Mouse (Mus musculus) 416B (cell line): ENCODE measurements at regions not wholly inside any gene's neighbourhood (a gene's known extent, or its start where the extent isn't known, plus 50 kb on each side); places are given as distances from the start of the nearest gene placed in this dataset.

Source experiments
- DNase-seq: peaks from one replicate; pipeline ENCODE4 v3.0.0; 2011; ENCODE audit warnings: low read depth

DNA sequence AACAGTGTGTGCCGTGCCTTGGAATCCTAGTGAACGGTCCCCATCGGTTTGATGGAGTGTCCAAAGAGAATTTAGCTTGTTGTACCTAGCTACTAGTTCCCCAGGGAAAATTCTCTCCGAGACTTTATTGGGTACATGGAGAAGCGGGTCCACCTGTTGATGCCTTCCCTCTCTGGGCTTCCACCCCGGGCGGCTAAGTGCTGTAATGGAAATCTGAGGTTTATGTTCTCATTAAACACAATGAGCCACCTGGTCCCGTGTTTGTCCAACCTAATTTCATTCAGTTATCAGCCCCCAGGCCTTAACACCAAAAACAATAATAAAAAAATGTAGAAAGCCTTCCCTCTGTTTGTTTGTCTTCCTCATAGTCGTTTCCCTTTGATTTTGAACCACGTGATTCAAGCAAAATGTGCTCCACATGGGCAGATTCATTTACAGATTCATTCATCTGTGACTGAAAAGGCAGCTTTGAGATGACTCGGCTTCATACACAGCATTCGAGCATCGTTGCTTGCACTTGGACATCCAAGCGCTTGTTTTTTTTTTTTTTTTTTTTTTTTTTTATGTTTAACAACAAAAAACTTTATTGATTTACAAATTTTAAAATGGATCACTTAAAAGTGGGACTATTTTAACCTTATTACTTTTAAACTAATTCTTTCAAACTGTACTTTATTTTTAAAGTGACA lies 84.5 kb upstream of the Smim23 start:
- no peak for DNase-seq

- DNase-seq: no peak
Measured at GRCm38 (mm10) chr11:32907520-32908233, 83.3 kb upstream of the Smim23 start.

DNA sequence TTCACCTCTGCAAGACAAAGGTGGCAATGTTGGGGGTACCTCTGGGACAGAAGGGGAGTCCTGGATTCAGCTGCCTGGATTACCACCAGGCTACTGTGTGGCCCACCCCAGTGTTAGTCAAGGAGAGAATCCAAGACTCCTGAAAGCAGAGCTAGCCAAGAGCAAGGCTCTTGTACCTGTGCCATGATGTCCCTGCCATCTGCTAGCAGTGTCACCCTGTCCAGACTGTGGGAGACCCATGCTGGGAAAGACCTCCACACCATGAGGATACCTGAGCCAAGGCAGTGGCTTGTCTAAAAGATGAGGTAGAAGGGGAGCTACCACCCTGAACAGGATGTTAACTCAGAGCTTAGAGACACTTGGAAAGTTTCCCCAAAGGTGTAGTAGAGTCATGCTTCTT lies 79.6 kb upstream of the Smim23 start:
- no peak for DNase-seq

GRCm38 (mm10) chr11:32903389-32903788 lies 79.0 kb upstream of the Smim23 start:
- DNase-seq: no peak

- DNase-seq: no peak
Measured at GRCm38 (mm10) chr11:32902923-32903322, 78.5 kb upstream of the Smim23 start.

DNA sequence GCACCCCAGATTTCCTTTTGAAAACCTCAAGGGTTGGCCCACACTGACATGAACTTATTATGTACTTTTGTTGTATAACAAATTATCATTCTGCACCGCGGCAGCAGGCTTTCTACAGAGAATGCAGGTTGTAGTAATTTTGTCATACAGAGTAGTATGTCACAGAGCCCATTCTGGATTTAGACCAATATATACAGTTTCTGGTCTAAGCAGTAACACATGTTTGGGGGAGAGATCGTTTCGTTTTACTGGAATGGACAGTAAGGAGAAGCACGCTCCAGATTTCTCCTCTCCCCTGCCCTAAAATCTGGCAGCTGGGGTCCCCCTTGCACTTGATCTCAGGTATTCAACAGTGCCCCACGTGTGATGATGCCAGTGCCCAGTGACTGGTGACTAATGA lies 76.0 kb upstream of the Smim23 start:
- DNase-seq: no peak

DNA sequence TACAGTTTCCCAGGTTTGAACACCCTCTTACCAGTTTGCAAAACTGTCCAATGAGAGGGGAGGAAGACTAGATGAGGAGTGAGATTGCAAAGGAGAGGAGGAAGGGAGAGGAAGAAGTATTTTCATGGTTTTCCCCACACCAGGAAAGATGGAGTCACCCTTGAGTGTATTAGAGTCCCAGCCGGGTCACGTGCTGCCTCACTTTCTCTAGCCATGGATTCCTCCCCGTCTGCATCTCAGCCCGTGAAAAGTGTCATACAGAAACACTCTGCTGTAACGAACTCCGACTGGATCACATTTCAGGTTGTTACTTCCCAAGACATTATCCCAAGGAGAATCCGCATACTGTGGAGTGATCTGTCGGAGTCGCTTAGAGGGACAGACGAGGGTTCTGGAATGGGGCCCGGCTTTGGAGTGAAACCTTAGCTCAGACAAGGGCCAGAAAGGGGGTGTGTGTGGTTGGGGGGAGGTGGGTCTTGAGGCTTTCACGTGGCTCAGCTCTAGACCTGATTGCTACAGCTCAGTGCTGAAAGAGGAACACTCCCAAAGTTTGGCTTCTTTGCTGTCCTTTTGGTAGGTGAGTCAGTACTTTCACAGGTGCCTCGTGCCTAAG lies 75.3 kb upstream of the Smim23 start:
- DNase-seq: no peak

DNA sequence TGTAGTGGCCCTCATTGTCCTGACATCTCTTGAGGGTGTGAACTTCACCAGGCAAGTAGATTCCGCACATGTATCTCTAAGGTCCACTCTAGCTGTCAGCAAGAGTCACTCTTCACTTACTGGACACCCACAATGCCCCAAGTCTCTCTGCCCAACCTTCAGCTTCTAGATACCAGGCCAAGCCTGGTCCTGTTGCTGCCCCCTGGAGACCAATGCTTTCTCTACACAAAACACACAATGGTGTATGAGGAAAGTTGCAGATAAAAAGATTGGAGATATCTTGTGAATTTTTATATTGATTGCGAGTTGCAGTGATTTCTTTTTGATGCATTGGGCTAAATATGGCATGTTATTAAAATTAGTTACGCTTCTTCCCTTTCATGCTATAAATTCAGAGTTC lies 71.0 kb upstream of the Smim23 start:
- DNase-seq: peak; percentile 2

- no peak for DNase-seq
Measured at GRCm38 (mm10) chr11:32893146-32893903, 68.9 kb upstream of the Smim23 start.

DNA sequence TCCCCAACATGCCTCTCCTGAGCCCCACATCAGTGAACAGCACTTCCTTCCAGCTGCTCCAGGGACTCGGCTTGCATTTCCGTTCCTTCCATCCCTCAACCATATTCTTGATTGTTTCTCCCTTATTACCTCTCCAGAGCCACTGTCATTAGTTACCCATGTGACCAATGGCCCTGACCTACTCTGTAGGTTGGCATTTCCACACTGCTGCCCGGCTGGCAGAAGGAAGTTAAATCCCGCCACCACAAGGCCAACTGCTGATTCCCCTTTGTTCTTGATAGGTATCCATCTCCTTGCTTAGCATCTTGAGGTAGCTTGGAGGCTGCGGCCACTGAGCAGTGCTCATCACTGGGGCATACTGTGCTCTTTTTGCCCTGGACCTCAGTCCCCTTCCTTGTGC lies 68.1 kb upstream of the Smim23 start:
- DNase-seq: no peak

- peak; percentile 2 for DNase-seq
Measured at GRCm38 (mm10) chr11:32889248-32889647, 64.8 kb upstream of the Smim23 start.

- DNase-seq: peak; percentile 2
Measured at GRCm38 (mm10) chr11:32884744-32885143, 60.3 kb upstream of the Smim23 start.

DNA sequence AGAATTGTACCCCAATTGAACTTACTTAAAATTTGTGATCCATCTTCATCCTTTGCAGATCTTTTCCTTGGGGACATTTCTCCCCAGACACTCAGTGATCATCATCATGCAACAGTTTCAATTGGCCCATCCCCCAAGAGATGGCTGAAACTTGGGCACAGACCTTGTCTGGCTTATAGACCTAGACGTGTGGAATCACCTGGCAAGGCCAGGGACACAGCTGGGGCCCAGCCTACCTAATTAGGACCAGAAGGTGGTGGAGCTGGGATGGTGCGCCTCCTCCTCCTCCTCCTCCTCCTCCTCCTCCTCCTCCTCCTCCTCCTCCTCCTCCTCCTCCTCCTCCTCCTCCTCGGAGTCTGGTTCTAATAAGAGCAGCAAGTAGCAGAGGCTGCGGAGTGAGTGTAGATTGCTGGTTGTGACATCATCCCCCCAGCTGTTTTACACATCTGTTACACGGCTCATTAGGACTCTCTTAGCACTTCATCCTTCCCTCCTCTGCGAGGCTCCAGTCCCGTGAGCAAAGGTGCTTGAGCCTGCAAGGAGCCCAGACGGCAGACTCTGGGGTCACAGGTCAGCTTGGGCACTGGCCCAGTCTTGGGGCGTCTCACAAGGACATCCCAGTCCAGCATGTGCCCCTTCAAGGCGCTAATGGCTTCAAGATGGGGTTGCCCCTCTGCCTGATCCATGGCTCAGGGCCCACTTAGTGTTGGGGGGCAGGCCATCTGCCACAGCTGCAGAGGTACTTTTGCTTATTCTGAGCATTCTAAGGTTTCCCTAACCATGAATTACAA lies 58.9 kb upstream of the Smim23 start:
- no peak for DNase-seq

GRCm38 (mm10) chr11:32878967-32879366 lies 54.6 kb upstream of the Smim23 start:
- DNase-seq: no peak
